Mouse (Mus musculus): Measurements from ENCODE around the gene F5.
"Not testable (repeated sequence)": the region's sequence is repeated elsewhere in the genome, so short reads cannot be mapped to it uniquely, and the experiment has no call there.

F5 gene

GRCm38 (mm10) chr1:164159781-164160180 lies 8.1 kb downstream of the F5 start:
- no peak for DNase-seq (ENCODE audit: low spot score)

- no peak for DNase-seq (ENCODE audit: low spot score)
Measured at GRCm38 (mm10) chr1:164162745-164163144, 11.1 kb downstream of the F5 start.

DNA sequence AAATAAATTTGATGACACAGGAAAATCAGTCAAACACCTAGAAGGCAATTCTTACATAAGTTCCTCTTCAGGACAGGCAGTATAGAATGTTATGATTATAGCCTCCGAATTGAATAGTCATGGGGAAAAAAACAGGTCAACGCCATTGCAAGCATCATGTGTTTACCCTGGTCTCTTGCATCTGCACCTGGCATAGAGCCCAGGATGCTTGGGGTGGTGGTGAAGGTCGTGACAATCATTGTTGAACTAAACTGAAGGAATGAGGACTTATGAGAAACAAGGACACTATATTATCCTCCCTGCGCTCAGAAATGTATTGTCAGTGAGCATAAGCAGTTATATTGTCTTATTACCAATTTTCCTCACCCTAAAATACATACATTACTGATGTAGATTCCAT lies 17.2 kb downstream of the F5 start:
- DNase-seq (ENCODE audit: low spot score) = no peak

- DNase-seq (ENCODE audit: low spot score) = no peak
Measured at GRCm38 (mm10) chr1:164170434-164170833, 18.8 kb downstream of the F5 start.

- DNase-seq (ENCODE audit: low spot score) = no peak
Measured at GRCm38 (mm10) chr1:164173145-164173544, 21.5 kb downstream of the F5 start.

GRCm38 (mm10) chr1:164176856-164177255 lies 25.2 kb downstream of the F5 start:
- no peak for DNase-seq (ENCODE audit: low spot score)

DNA sequence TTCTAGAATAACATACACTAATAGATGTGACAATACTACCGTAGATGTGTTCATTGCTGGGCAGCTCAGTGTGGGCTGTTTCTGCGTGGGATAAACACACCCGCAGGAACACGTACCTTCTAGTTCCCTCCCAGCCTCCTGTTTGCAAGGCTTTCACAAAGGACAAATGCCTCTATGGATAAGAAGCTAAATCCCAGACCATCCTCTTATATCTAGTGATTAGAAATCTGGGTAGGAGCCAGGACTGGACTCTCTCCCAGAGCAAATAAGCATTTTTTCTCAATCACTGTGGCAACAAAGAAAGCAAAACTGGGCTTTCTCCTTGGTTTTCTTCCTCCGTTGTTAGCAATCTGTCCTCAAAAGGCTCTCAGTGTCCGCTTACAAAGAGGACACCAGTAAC lies 26.8 kb downstream of the F5 start:
- DNase-seq (ENCODE audit: low spot score) = no peak

DNA sequence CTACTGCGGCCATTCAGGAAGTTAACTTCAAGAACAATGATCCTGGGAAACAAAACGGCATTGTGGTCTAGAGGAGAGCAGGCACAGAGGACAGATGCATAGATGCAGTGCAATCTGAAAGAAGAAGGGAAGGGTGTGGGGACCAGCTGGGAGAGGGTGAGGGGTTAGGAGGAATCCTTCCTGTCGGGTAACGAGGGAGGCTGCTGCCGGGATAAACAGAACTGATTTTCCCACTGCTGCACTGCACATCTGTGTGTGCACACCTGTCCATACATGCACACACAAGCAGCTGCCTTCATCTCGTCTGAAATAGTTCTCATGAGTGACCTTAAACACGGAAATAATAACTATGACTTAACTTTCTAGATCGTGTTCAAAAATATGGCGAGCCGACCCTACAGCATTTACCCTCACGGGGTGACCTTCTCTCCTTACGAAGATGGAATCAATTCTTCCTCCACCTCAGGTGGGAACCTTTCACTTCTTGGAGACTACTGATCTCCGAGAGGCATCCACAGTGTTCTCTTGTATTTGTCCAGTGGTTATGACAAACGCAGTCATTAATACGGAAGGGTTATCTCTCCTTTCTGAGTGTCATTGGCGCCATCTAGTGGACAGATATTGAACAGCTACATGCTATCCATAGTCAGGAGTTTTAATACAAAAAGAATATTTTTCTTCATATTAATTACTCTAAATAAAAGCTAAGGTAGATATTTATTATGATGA lies 32.7 kb downstream of the F5 start:
- DNase-seq (ENCODE audit: low spot score) = no peak

DNA sequence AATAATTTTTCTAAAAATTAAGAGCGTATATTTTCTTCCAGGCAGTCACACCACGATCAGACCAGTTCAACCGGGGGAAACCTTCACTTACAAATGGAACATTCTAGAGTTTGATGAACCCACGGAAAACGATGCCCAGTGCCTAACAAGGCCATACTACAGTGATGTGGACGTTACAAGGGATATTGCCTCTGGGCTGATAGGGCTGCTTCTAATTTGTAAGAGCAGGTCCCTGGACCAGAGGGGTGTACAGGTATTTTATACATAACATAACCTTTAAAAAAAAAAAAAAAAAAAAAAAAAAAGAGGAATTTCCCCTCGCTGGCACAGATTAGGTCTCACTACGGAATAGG lies 33.2 kb downstream of the F5 start:
- no peak for DNase-seq (ENCODE audit: low spot score)

DNA sequence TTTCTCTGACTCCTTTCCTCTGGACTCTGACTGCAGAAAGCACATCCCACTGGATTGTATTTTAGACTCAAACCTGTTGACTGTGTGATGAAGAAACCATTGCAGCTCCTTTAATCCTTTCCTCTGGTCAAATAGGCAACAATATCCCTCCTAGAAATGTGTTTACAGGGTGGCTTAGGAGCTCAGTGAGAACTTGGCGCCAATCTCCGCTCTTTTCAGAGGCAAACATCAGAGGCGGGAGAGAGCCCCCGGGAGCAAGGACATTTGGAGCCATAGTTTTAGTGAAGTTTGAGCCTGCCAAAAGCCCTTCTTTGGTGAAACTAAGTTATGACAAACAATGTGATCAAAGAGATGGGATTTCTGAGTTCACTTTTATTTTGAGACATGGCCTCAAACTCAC lies 33.7 kb downstream of the F5 start:
- DNase-seq (ENCODE audit: low spot score) = no peak

DNA sequence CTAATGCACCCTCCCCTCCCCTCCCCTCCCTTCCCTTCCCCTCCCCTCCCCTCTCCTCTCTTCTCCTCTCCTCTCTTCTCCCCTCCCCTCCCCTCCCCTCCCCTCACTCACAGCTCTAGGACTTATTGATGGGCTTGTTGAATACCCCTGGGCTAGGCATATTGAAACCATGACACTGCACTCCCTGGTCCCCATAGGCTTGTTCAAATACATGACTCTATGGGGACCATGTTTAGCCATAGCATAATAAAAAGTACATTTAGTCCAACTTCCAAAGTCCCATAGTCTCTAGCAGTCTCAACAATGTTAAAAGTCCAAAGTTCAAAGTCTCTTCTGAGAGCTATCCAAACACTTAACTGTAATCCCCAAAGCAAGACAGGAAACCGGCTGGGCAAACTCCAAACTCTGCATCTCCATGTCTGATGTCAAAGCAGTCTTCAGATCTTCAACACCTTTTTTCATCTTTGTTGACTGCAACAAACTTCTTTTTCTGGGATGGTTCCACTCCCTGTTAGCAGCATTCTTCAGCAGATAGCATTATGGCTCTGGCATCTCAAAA lies 35.4 kb downstream of the F5 start:
- no peak for DNase-seq (ENCODE audit: low spot score)

- no peak for DNase-seq (ENCODE audit: low spot score)
Measured at GRCm38 (mm10) chr1:164199551-164199950, 47.9 kb downstream of the F5 start.

GRCm38 (mm10) chr1:164208437-164208836 lies 56.8 kb downstream of the F5 start:
- no peak for DNase-seq (ENCODE audit: low spot score)

DNA sequence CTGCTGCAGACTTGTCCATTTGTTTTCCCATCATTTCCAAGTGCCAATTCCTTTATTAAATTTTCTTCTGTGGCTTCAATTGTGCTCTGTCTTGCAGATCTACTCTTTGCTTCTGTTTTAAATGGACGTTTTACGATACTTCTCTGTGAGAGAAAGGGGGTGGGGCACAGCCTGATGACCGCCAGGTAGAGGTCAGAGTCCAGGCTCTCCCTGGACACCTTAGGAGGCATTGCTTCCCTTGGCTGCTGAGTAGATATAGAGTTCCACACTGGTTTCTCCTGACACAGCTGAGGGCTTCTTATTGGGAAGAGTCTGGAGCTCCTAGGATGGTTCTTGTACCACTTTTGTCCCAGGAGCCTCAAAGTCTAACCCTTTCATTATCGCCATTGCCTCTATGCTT lies 59.3 kb downstream of the F5 start:
- no peak for DNase-seq (ENCODE audit: low spot score)

GRCm38 (mm10) chr1:164212686-164213085 lies 61.0 kb downstream of the F5 start:
- DNase-seq (ENCODE audit: low spot score) = no peak

DNA sequence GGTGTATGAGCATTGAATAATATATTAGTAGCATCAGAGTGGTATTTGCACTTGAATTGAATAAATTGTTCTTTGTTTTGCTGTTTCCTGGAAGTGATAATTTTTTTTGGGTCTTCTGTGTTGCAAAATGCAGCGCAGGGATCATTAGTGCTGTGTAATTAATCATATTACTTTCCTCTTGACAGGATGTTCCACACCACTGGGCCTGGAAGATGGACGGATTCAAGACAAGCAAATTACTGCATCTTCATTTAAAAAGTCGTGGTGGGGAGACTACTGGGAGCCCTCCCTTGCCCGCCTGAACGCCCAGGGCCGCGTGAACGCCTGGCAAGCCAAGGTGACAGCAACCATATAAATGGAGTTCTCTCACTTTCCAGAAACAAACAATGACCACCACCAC lies 62.6 kb downstream of the F5 start:
- DNase-seq (ENCODE audit: low spot score) = no peak

DNA sequence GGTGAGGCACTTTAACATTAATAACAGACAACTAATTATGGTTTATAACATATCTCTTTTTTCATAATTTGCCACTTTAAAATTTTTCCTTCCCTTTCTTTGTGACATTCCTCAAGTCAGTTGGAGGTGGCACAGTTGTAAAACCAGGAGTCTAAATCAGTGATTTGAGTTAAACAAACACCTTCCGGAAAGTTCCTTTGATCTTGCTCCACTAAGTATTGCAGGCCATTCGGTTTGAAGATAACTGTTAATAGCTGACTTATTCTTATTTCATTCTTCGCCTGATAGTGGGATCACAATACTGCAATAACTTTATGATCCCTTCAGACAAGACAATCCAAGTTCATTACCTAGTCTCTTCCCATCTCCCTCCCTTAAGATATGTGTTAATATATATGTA lies 63.5 kb downstream of the F5 start:
- no peak for DNase-seq (ENCODE audit: low spot score)

- DNase-seq (ENCODE audit: low spot score) = no peak
Measured at GRCm38 (mm10) chr1:164215540-164215939, 63.9 kb downstream of the F5 start.

DNA sequence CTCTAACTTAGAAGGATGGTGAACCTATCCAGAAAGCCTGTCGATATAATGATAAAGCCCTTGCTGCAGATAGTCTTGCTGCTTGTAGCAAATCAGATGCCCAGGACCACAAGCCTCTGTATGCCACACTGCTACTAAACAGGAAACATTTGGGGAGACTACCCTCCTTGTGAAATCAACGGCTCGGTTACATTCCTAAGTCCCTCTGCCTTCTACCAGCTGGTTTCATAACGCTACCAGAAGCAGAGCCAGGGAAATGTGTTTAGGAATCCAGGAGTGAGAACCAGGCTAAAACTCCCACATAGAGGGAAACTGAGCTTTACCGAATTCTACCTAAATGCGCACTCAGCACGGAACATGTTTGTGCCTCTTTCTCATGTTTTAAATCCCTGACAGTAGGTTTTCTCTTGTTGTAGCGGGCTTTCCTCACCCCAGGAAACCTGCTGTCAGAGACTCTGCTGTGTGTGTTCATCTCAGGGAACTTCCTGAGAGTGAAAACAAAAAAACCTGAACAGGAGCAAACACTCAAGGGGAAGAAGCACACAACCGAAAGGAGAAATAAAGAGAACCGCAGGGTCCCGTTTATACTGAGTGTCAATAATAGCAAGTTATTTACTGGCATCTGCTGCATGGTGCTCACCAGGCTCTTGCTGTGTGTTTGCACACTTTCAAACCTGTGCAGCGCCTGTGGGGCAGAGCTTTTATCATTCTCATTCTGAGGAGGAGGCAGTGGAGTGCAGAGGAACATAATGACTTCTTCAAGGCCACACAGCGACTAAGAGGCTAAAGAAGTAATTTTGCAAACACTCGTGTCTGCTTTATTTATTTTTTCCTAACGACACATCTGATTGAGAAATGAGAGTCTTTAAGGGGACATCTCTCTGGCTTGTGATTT lies 66.4 kb downstream of the F5 start:
- DNase-seq (ENCODE audit: low spot score) = no peak

DNA sequence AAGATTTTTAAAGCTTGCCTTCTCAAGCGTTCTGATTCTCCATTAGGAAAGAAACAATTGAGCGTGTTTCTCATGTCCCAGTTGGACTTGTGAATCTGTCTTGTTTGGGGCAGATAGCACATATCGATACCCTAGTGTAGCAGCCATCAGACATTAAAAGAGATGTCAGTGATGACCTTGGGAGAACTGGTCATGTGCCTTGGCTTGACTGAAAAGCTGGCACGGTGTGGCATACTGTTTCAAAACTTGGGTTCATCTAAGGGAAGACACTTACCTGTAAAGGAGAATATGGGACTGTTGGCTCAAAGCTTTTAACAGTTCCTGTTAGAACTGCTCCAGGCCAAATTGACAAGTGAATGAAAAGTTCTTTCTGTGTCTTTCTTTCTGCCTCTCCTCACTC lies 68.6 kb downstream of the F5 start:
- no peak for DNase-seq (ENCODE audit: low spot score)

DNA sequence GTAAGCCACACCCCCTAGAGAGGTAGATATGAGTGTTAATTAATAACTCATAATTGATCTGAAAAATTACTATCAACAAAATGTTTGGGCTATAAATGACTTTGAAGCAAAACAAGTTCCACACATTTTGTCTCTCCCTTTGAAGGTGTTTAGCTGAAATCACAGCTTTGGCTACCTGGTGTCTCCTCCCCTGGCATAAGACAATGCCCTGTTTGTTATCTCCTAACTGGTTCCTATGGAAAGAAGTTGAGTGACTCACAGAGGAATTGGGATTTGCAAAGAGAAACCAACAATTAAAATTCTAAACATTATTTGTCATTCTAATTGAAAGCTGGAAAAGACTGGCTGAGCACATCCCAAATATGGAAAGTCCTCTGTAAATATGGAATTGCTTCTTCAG lies 71.5 kb downstream of the F5 start:
- no peak for DNase-seq (ENCODE audit: low spot score)

- DNase-seq (ENCODE audit: low spot score) = not testable (repeated sequence)
Measured at GRCm38 (mm10) chr1:164231937-164232570, 80.4 kb downstream of the F5 start.

- no peak for DNase-seq (ENCODE audit: low spot score)
Measured at GRCm38 (mm10) chr1:164233447-164233846, 81.8 kb downstream of the F5 start.

Measured in urinary bladder, postnatal 10 days (tissue).